Mouse (Mus musculus): ENCODE measurements around the gene Mt1. TPM values are rescaled to one million over a fixed set of nuclear protein-coding genes. Genes with fewer than 3 reads are reported as not detected.

Mt1 gene
- 10 to 100 TPM; 44.6 to 55.1 TPM for total RNA-seq (2023)

DNA sequence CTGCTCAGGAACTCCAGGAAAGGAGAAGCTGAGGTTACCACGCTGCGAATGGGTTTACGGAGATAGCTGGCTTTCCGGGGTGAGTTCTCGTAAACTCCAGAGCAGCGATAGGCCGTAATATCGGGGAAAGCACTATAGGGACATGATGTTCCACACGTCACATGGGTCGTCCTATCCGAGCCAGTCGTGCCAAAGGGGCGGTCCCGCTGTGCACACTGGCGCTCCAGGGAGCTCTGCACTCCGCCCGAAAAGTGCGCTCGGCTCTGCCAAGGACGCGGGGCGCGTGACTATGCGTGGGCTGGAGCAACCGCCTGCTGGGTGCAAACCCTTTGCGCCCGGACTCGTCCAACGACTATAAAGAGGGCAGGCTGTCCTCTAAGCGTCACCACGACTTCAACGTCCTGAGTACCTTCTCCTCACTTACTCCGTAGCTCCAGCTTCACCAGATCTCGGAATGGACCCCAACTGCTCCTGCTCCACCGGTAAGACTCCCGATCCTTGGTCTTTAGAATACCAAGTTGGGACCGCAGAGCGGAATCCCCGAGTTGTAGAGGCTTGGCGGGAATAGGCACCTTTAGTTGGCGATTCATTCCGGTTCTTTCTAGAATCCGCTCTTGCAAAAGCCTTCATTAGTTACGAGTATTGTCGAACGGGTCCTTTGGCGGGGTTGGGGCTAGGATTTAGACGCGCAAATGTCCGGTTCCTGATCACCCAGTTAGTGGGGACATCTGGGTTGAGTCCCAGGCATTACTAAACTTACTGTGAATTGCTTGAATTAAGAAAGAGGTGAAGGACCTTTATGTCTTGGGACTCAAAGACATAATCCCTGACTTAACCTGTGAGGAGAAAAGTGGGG lies at the start of gene Mt1:
Mt1 (plus strand) TSS at position 226 of the 856 bp plus-strand sequence.

DNA sequence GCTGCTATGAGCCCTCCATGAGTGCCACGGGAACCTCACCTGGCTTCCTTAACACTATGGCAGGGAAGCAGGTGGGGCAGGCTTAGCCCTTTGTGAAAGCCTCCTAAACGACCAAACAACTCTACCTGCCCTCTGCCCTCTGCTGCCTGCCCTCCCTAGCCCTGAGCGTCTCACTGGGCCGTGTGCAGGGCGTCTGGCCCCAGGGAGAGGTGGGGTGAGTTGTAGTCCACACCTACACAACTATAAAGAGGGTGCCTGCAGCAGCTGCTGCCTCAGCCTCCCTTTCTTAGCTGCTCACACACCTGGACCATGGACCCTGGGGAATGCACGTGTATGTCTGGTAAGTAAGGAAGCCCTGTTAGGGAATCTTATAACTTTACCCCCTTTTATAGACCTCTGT lies 41.9 kb upstream of the Mt1 start, which contains the start of gene Mt4:
Mt4 (plus strand) TSS at position 265 of the 400 bp plus-strand sequence.

DNA sequence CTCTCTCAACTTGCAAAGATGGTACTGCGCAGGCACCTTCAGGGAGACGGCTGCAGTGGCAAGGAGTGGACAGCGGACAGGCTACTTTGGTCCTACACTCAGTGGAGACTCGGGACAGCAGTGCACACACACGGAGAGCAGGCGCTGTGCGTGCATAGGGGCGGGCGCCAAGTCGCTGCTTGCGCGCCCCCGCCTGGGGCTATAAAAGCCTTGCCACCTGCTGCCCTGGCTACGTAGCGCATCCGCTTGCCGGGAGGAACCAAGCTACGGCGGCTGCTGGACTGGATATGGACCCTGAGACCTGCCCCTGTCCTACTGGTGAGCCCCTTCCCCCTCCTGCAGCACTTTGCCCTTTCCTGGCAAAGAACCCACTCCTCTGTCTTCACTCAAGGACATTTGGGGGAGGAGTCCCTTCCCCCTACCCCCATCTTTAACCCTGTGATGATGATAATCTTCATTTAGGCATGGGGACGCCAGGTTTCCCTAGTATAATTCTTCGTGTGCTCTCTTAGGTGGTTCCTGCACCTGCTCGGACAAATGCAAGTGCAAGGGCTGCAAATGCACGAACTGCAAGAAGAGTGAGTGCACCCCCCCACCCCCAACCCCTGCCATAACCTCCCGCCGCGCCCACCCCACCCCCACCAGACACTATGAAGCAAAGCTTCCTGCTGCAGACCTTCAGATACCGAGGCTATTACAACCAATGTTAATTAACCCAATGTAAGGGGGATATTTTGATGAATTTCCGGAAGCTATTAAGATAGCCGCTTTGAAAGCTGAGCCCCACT lies 26.2 kb upstream of the Mt1 start, which contains the start of gene Mt3:
Mt3 (plus strand) TSS at position 95 of the 788 bp plus-strand sequence.

DNA sequence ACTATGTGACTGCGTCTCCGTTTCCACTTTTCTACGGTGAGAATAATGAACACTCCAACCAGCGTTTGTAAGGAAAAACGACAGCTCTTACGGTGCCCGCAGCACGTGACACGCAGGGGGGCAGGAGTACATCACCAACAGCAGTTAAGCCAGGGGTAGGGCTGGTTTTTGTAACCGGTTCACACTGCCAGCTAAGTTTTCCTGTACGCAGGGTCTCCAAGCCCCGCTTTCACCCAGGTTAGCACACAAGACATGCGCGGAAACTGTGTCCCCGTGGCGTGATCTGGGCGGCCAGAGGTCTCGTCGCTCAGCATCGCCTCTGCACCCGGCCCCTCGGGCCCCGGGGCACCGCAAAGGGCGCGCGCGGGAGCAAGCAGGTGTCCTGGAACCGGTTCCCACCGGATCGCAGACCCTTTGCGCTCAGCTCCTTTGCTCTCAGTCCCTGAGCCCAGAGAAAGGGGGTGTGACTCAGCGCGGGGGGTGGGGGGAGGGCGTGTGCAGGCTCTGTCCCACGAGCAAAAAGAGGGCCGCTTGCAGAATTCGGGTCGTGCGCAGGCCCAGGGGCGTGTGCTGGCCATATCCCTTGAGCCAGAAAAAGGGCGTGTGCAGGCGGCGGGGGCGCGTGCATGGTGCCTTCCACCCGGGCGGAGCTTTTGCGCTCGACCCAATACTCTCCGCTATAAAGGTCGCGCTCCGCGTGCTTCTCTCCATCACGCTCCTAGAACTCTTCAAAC lies 6.6 kb upstream of the Mt1 start, which contains the start of gene Mt2:
Mt2 (plus strand) TSS at position 590 of the 734 bp plus-strand sequence.

DNA sequence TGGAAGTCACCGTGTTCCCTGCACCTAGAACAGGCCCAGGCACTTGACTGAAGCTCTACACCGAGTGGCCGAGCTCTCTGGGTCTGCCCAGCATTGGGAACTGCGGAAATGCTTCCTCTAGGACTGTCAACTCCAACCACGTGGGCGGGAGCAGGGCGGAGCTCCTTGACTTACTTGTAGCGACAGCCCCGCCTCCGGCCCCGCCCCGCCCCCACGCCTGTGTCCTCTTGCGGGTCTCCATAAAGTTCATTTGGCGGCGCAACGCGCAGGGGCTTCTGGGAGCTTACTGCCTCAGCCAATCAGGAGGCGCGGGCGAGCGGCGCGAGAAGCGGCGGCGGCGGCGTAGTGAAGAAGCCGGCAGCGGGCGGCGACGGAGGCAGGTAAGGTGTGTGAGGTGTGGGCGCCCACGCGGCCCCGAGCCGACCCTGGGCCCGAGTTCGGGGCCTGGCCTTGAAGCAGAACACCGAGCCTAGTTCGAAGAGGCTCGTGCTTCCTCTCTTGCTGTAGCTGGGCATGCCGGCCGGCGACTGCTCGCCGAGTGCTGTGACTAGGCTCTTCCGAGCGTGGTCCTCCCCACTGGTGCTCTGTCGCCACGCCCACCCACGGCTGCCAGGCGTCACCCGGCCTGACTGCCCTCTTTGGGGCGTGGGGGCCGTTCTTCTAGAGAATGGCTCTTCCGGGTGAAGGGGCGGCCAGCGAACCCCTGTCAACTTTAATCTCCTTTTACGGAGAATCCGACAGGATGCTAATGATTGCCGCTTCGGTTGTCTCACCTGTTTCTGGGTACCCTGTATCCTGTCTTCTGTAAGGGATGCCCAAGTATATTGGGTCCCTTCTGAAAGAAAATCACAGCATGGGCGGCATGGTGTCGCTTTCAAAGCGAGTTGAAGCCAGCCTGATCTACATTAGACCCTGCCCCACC lies 35.6 kb downstream of the Mt1 start, which contains the start of gene Nup93:
Nup93 (plus strand) TSS at position 313 of the 922 bp plus-strand sequence.

Other genes with a start within 250 kb of the Mt1 start
- 100 to 1,000 TPM; 106 to 112 TPM for gene Amfr, start 166.2 kb upstream of the Mt1 start, total RNA-seq (2023)
- gene Nudt21, start 142.1 kb upstream of the Mt1 start, total RNA-seq (2023), result 10 to 100 TPM; 23.2 to 32.0 TPM
- 10 to 100 TPM in 1 of 2 experiments, 1 to 10 TPM in 1; 9.3 to 11.7 TPM for gene Ogfod1, start 141.9 kb upstream of the Mt1 start, total RNA-seq (2023)
- 1 to 10 TPM; 2.4 to 3.5 TPM for gene Bbs2, start 80.2 kb upstream of the Mt1 start, total RNA-seq (2023)
- not detected for gene Mt4, start 41.9 kb upstream of the Mt1 start, total RNA-seq (2023)
- not detected for gene Mt3, start 26.5 kb upstream of the Mt1 start, total RNA-seq (2023)
- gene Mt2, start 6.4 kb upstream of the Mt1 start, total RNA-seq (2023), result 10 to 100 TPM in 1 of 2 experiments, 1 to 10 TPM in 1; 9.4 to 16.5 TPM
- gene Nup93, start 35.5 kb downstream of the Mt1 start, total RNA-seq (2023), result 10 to 100 TPM; 16.2 to 17.6 TPM
- 1 to 10 TPM; 1.4 to 1.5 TPM for gene Slc12a3, start 150.1 kb downstream of the Mt1 start, total RNA-seq (2023)
- gene Herpud1, start 207.4 kb downstream of the Mt1 start, total RNA-seq (2023), result 100 to 1,000 TPM; 145 TPM

All from neutrophil, adult 59 days (primary cell).